Mouse (Mus musculus): Measurements from ENCODE around the gene Csf3. TPM values are rescaled to one million over a fixed set of nuclear protein-coding genes. Genes with fewer than 3 reads are reported as not detected.

Csf3 gene
- polyA plus RNA-seq, 1 experiment, result 0.07 TPM

DNA sequence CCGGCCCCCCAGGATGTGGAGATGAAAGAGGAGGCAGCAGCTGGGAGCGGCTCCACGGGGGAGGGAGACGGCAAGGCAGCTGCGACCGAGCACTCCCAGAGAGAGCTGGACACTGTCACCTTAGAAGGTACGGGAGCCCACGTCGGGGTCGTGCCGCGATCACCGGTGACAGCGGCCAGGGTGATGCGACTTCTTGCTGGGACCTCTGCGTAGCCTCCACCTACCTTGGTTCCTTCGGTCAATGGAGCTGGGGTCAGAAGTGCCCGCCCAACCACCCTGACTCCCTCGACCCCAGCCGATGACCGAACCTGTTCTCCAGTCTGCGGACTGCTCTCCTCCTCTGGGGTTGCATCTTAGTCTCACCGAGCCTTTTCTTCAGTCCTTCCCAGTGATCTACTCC lies 18.3 kb upstream of the Csf3 start:
- Histone ChIP-seq H3K27me3 (ENCODE audit: control insufficient read depth, insufficient read depth, low read length) (no peaks in the 10 kb centered on the region), H3K4me3 (ENCODE audit: extremely low read depth, insufficient read depth, insufficient read length) (peak overlapping the region; percentile 80), H3K27ac (ENCODE audit: insufficient read depth, low read length) (peak overlapping the region; percentile 53), H3K4me1 (ENCODE audit: control insufficient read depth, insufficient read depth, insufficient read length) (peaks cover 2% of the 10 kb centered on the region), H3K36me3 (ENCODE audit: control insufficient read depth, insufficient read depth, low read length) (peaks cover 15% of the 10 kb centered on the region)
- TF ChIP-seq POLR2A (IDR thresholded peaks at IDR 0.05; ENCODE audit: low read depth, low read length) (no peak), CTCF (IDR thresholded peaks at IDR 0.05; ENCODE audit: extremely low read depth, insufficient read depth, insufficient read length, insufficient replicate concordance) (no peak)
- under 1% methylated on average over 23 of the region's 23 CpGs for WGBS
- no peak for DNase-seq (ENCODE audit: low read depth in 1 of 2, low spot score in 2 of 2)

DNA sequence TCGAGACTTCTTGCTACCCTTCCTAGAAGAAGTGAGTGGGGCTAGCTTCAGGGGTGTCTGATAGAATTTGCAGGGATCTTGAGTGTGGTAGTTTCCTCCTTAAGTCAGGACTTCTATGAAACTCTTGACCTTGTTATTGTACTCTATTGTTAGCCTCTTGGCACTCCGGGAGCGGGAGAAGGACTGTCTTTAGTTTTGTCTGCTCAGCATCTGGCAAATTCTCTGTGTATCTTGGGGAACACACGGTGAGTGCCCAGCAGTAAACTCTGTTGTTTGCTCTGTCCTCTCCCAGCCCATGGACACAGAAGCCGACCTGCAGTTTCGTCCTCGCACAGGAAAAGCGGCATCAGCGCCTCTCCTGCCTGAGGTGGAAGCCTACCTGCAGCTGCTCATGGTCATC lies 15.4 kb upstream of the Csf3 start:
- WGBS, result 93% methylated on average over 9 of the region's 9 CpGs

DNA sequence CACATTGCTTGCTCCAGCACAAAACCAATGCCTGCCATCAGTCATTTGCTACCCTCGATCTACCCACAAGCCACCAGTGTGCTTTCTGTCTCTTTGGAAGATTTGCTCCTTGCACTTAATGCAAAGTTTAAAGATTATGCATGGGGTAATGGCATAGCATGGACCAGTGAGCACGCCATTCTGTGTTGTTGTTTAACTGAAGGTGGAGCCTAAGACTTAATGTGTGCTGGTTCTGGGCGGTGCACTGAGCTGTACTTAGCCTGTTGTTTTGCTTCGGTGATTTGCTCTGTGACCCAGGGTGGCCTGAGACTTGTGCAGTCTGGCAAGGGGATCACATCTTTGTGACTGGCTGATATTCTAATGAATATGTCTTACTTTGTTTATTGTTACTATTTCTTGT lies 14.1 kb upstream of the Csf3 start:
- no peak for TF ChIP-seq CTCF (IDR thresholded peaks at IDR 0.05; ENCODE audit: extremely low read depth, insufficient read depth, insufficient read length, insufficient replicate concordance)
- no peak for TF ChIP-seq POLR2A (IDR thresholded peaks at IDR 0.05; ENCODE audit: low read depth, low read length)
- Histone ChIP-seq H3K27ac (ENCODE audit: insufficient read depth, low read length) (no peak overlapping the region), H3K4me1 (ENCODE audit: control insufficient read depth, insufficient read depth, insufficient read length) (peaks cover 2% of the 10 kb centered on the region; the same call in 1 of the 2 replicates), H3K36me3 (ENCODE audit: control insufficient read depth, insufficient read depth, low read length) (peaks cover 45% of the 10 kb centered on the region), H3K4me3 (ENCODE audit: extremely low read depth, insufficient read depth, insufficient read length) (no peak overlapping the region), H3K27me3 (ENCODE audit: control insufficient read depth, insufficient read depth, low read length) (no peaks in the 10 kb centered on the region)
- WGBS, result 94% methylated on average over 4 of the region's 4 CpGs
- no peak for DNase-seq (ENCODE audit: low read depth in 1 of 2, low spot score in 2 of 2)

More for the DNA sequence above, 15.4 kb upstream of the Csf3 start:
- DNase-seq (ENCODE audit: low read depth in 1 of 2, low spot score in 2 of 2), result no peak
- Histone ChIP-seq H3K36me3 (ENCODE audit: control insufficient read depth, insufficient read depth, low read length) (peaks cover 33% of the 10 kb centered on the region), H3K4me1 (ENCODE audit: control insufficient read depth, insufficient read depth, insufficient read length) (peaks cover 2% of the 10 kb centered on the region), H3K27ac (ENCODE audit: insufficient read depth, low read length) (no peak overlapping the region), H3K27me3 (ENCODE audit: control insufficient read depth, insufficient read depth, low read length) (no peaks in the 10 kb centered on the region), H3K4me3 (ENCODE audit: extremely low read depth, insufficient read depth, insufficient read length) (no peak overlapping the region)
- no peak for TF ChIP-seq POLR2A (IDR thresholded peaks at IDR 0.05; ENCODE audit: low read depth, low read length)
- TF ChIP-seq CTCF (IDR thresholded peaks at IDR 0.05; ENCODE audit: extremely low read depth, insufficient read depth, insufficient read length, insufficient replicate concordance), result no peak

DNA sequence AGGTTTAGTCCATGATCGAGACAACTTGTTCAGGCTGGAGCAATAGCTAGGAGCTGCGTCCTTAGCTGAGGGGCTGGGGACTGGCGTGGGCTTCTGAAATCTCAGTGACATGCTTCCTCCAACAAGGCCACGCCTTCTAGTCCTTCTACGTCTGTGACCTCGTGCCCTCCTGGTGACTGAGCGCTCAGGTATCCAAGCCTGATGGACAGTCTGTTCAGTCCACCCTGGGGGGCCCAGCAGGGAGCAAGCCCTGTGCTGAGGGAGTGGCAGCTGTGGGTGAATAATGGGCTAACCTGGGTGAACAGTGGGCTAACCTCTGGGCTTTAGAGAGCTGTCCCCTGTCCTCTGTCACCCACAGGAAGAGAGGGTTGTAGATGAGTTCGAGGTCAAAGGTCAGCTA lies 13.1 kb upstream of the Csf3 start:
- Histone ChIP-seq H3K4me3 (ENCODE audit: extremely low read depth, insufficient read depth, insufficient read length) (no peak overlapping the region), H3K27me3 (ENCODE audit: control insufficient read depth, insufficient read depth, low read length) (no peaks in the 10 kb centered on the region), H3K36me3 (ENCODE audit: control insufficient read depth, insufficient read depth, low read length) (peaks cover 51% of the 10 kb centered on the region), H3K4me1 (ENCODE audit: control insufficient read depth, insufficient read depth, insufficient read length) (peaks cover 2% of the 10 kb centered on the region; the same call in 1 of the 2 replicates), H3K27ac (ENCODE audit: insufficient read depth, low read length) (no peak overlapping the region)
- WGBS, result 91% methylated on average over 8 of the region's 8 CpGs
- DNase-seq (ENCODE audit: low read depth in 1 of 2, low spot score in 2 of 2), result no peak
- TF ChIP-seq CTCF (IDR thresholded peaks at IDR 0.05; ENCODE audit: extremely low read depth, insufficient read depth, insufficient read length, insufficient replicate concordance) (no peak), POLR2A (IDR thresholded peaks at IDR 0.05; ENCODE audit: low read depth, low read length) (no peak)

DNA sequence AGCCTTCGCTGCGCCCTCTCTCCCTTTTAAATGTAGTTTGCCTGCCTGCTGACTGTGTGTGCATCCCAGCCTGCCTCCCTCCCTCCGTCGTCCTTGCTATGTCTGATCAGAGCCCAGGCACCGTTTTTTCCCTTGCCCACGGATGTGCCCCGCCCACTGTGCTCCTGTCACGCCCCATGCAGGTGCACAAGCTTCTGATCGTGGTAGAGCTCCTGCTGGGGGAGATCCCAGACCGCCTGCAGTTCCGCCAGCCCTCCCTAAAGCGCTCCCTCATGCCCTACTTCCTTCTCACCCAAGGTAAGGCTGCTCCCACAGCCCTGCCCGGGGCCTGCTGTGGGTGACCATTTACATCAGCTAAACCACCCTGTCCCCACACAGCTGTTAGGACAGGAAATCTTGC lies 7.9 kb upstream of the Csf3 start:
- no peak overlapping the region for H3K27ac ChIP-seq (ENCODE audit: insufficient read depth, low read length)
- WGBS, result 60% methylated on average over 13 of the region's 13 CpGs
- H3K4me1 ChIP-seq (ENCODE audit: control insufficient read depth, insufficient read depth, insufficient read length), result no peaks in the 10 kb centered on the region
- peaks cover 55% of the 10 kb centered on the region for H3K36me3 ChIP-seq (ENCODE audit: control insufficient read depth, insufficient read depth, low read length)
- no peak overlapping the region for H3K4me3 ChIP-seq (ENCODE audit: extremely low read depth, insufficient read depth, insufficient read length)
- DNase-seq (ENCODE audit: low read depth in 1 of 2, low spot score in 2 of 2), result no peak
- H3K27me3 ChIP-seq (ENCODE audit: control insufficient read depth, insufficient read depth, low read length), result no peaks in the 10 kb centered on the region
- TF ChIP-seq CTCF (IDR thresholded peaks at IDR 0.05; ENCODE audit: extremely low read depth, insufficient read depth, insufficient read length, insufficient replicate concordance), result no peak
- TF ChIP-seq POLR2A (IDR thresholded peaks at IDR 0.05; ENCODE audit: low read depth, low read length), result no peak

DNA sequence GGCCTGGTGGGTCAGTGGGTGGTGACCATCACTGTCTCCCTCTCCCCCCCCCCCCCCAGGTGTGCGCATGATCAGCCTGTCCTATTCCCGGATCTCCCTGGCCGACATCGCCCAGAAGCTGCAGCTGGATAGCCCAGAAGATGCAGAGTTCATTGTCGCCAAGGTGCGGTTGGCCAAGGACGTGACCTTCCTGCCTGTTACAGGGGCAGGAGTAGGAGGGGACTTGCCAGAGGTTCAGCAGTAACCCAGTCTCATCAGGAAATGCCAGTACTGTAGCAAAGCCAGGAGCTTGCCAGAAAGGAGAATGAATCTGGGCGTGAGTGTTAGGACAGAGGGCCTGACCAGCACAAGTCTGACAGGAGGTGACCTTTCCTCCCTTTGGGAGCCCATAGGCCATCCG lies 7.3 kb upstream of the Csf3 start:
- Histone ChIP-seq H3K4me3 (ENCODE audit: extremely low read depth, insufficient read depth, insufficient read length) (no peak overlapping the region), H3K27me3 (ENCODE audit: control insufficient read depth, insufficient read depth, low read length) (no peaks in the 10 kb centered on the region), H3K4me1 (ENCODE audit: control insufficient read depth, insufficient read depth, insufficient read length) (no peaks in the 10 kb centered on the region), H3K36me3 (ENCODE audit: control insufficient read depth, insufficient read depth, low read length) (peaks cover 53% of the 10 kb centered on the region), H3K27ac (ENCODE audit: insufficient read depth, low read length) (no peak overlapping the region)
- 94% methylated on average over 8 of the region's 9 CpGs for WGBS
- no peak for TF ChIP-seq CTCF (IDR thresholded peaks at IDR 0.05; ENCODE audit: extremely low read depth, insufficient read depth, insufficient read length, insufficient replicate concordance)
- DNase-seq (ENCODE audit: low read depth in 1 of 2, low spot score in 2 of 2), result no peak

DNA sequence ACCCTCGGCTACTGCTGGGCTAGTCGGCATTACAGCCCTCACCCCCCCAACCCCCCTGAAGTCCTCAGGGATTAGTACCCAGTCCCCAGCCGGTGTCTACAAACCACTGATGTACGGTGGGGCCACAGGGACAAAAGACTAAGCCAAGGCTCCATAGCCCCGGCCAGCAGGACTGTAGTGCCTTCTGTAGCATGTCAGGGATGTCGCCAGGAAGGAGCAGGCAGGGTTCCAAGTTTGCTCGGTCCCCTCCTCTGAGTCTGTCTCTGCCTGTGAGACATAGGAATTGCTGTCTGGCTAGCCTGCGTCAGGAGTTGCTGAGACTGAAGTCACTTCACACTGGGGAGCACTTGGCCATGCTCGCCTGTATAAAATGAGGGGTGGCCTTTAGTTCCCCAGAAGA lies 6.8 kb upstream of the Csf3 start:
- Histone ChIP-seq H3K27me3 (ENCODE audit: control insufficient read depth, insufficient read depth, low read length) (no peaks in the 10 kb centered on the region), H3K4me3 (ENCODE audit: extremely low read depth, insufficient read depth, insufficient read length) (no peak overlapping the region), H3K27ac (ENCODE audit: insufficient read depth, low read length) (no peak overlapping the region), H3K4me1 (ENCODE audit: control insufficient read depth, insufficient read depth, insufficient read length) (no peaks in the 10 kb centered on the region), H3K36me3 (ENCODE audit: control insufficient read depth, insufficient read depth, low read length) (peaks cover 50% of the 10 kb centered on the region)
- 87% methylated on average over 9 of the region's 9 CpGs for WGBS
- TF ChIP-seq POLR2A (IDR thresholded peaks at IDR 0.05; ENCODE audit: low read depth, low read length) (no peak), CTCF (IDR thresholded peaks at IDR 0.05; ENCODE audit: extremely low read depth, insufficient read depth, insufficient read length, insufficient replicate concordance) (no peak)
- no peak for DNase-seq (ENCODE audit: low read depth in 1 of 2, low spot score in 2 of 2)

Measured in spleen, adult 2 months (tissue).